Mouse (Mus musculus): ENCODE results near the gene Pard6b. TPM values are rescaled to one million over a fixed set of nuclear protein-coding genes. Genes with fewer than 3 reads are reported as not detected.

Gene Pard6b
- polyA plus RNA-seq, 1 experiment from 2014 or later: 20.4 TPM

GRCm38 (mm10) chr2:168149241-168149640, 68.4 kb downstream of the Pard6b start:
- Histone ChIP-seq H3K4me1 (peaks cover 18% of the 10 kb centered on the region), H3K9me3 (replicated peaks) (no peaks in the 10 kb centered on the region), H3K9ac (no peak overlapping the region), H3K36me3 (no peaks in the 10 kb centered on the region), H3K27me3 (no peaks in the 10 kb centered on the region), H3K4me3 (replicated peaks) (no peak overlapping the region), H3K27ac (no peak overlapping the region), H3K4me2 (no peak overlapping the region)
- ATAC-seq (replicated peaks; ENCODE audit: low FRiP score): no peak
- WGBS: 87% methylated on average over 8 of the region's 8 CpGs

Small RNAs within 50 kb of the gene (microRNA-seq; reads per million reads assigned to microRNA genes)
- not detected for gene Gm24327

Other genes starting within 250 kb of the Pard6b start
- 57.4 and 71.2 TPM in 2 replicates for gene Ptpn1, start 148.9 kb upstream of the Pard6b start, polyA plus RNA-seq (2015; fragmentation: Nextera tagmentation; extraction: Ambion mirVana)
- gene Ripor3, start 70.4 kb upstream of the Pard6b start, polyA plus RNA-seq (2015; fragmentation: Nextera tagmentation; extraction: Ambion mirVana): 1.6 and 1.9 TPM in 2 replicates
- 1.5 and 4.1 TPM in 2 replicates for gene Adnp, start 126.1 kb downstream of the Pard6b start, polyA plus RNA-seq (2015; fragmentation: Nextera tagmentation; extraction: Ambion mirVana)
- 19.3 and 19.5 TPM in 2 replicates for gene Gm20716, start 149.4 kb downstream of the Pard6b start, polyA plus RNA-seq (2015; fragmentation: Nextera tagmentation; extraction: Ambion mirVana)
- gene Dpm1, start 149.6 kb downstream of the Pard6b start, polyA plus RNA-seq (2015; fragmentation: Nextera tagmentation; extraction: Ambion mirVana): 85.6 and 107 TPM in 2 replicates
- 6.3 and 6.9 TPM in 2 replicates for gene Mocs3, start 149.6 kb downstream of the Pard6b start, polyA plus RNA-seq (2015; fragmentation: Nextera tagmentation; extraction: Ambion mirVana)
- 0.99 and 3.1 TPM in 2 replicates for gene Kcng1, start 200.7 kb downstream of the Pard6b start, polyA plus RNA-seq (2015; fragmentation: Nextera tagmentation; extraction: Ambion mirVana)